Mouse (Mus musculus) olfactory bulb, adult 2 months (tissue): ENCODE measurements around the gene Ppm1m. TPM values are rescaled to one million over a fixed set of nuclear protein-coding genes. Genes with fewer than 3 reads are reported as not detected.
A peak's percentile ranks its signal among the peaks of the same experiment; 100 is the strongest.

Experiments used
- H3K27ac ChIP-seq: fragments of 200-500 bp; 2 replicates; pipeline ENCODE4 v1.5.1; 2012; ENCODE audit warnings: low read depth, low read length; ENCODE audit not compliant: insufficient read depth
- H3K4me1 ChIP-seq: fragments of 200-500 bp; 2 replicates; pipeline ENCODE4 v1.6.1; 2012; ENCODE audit warnings: low read length; ENCODE audit not compliant: control insufficient read depth, insufficient read depth
- H3K4me3 ChIP-seq: fragments of 200-500 bp; 2 replicates; pipeline ENCODE4 v1.5.1; 2012; ENCODE audit warnings: mild to moderate bottlenecking, low read depth, low read length, moderate library complexity; ENCODE audit not compliant: insufficient read depth
- CTCF ChIP-seq: fragments of 200-500 bp; IDR thresholded peaks from 2 replicates; pipeline ENCODE4 v1.5.1; 2012; ENCODE audit warnings: low read depth, mild to moderate bottlenecking, low read length, moderate library complexity; ENCODE audit not compliant: insufficient read depth
- POLR2A ChIP-seq: fragments of 200-500 bp; IDR thresholded peaks from 2 replicates; pipeline ENCODE4 v1.6.1; 2012; ENCODE audit warnings: mild to moderate bottlenecking, low read depth, low read length, moderate library complexity; ENCODE audit not compliant: insufficient read depth
- WGBS: fragments of 180-500 bp; shearing (Covaris S2); methylation state at CpG from one replicate; pipeline ENCODE4 v1.1.7; 2018; 5-methylcytosine and 5-hydroxymethylcytosine counted together
- polyA plus RNA-seq: library from polyadenylated mRNA; stranded (reverse); fragments of >200 nt; gene quantifications from 2 replicates; pipeline ENCODE4 v1.2.4, GENCODE M21; 2012; ENCODE audit warnings: low replicate concordance; ENCODE audit not compliant: missing spikeins, insufficient read depth, insufficient read length

Ppm1m gene
- polyA plus RNA-seq, 1 experiment = not detected

DNA sequence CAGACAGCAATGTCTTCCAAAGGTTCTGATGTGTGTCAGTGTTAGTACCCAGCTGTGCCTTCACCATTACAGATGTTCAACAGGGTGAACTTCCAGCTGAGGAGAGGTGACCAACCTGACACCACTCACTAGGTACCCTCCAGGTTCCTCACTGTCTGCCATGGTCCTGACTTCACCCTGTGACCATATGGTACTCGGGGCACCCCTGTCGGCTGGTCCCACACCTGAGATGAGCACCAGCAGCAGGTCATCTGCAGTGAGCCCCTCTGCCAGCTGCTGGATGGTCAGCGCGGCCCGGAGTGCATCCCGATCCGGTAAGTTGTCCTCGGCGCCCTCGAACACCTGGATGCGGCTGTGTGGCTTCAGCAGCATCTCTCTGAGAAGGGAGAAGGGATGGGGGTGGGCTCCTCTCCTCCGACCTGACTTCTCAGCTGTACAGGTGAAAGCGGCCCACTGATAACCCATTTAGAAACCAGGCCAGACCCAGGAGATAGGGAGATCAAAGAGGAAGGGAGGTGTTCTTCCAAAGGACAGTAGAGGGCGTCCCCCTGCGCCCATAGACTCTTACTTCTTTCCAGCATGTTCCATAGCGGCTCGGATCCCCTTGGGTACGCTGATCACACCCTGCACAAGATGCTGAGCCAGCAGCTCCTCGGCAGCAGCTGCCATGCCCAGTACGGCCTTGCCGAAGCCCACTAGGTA is 42.5 kb downstream of the Ppm1m start:
- WGBS = 81% methylated on average over 21 of the region's 21 CpGs
- Histone ChIP-seq H3K4me3 (no peak overlapping the region), H3K4me1 (no peaks in the 10 kb centered on the region), H3K27ac (no peak overlapping the region)
- TF ChIP-seq POLR2A (no peak), CTCF (no peak)

- H3K4me1 ChIP-seq = no peaks in the 10 kb centered on the region
Observed at GRCm38 (mm10) chr9:106156419-106156818, 43.1 kb downstream of the Ppm1m start.

GRCm38 (mm10) chr9:106154106-106154505 is 45.4 kb downstream of the Ppm1m start:
- Histone ChIP-seq H3K4me1 (peaks cover 5% of the 10 kb centered on the region), H3K27ac (no peak overlapping the region), H3K4me3 (no peak overlapping the region)
- WGBS = 89% methylated on average over 9 of the region's 9 CpGs
- TF ChIP-seq CTCF (no peak), POLR2A (no peak)

More at GRCm38 (mm10) chr9:106156419-106156818, 43.1 kb downstream of the Ppm1m start:
- Histone ChIP-seq H3K4me3 (no peak overlapping the region), H3K27ac (no peak overlapping the region)
- TF ChIP-seq CTCF (no peak), POLR2A (no peak)
- 60% methylated on average over 5 of the region's 5 CpGs for WGBS

DNA sequence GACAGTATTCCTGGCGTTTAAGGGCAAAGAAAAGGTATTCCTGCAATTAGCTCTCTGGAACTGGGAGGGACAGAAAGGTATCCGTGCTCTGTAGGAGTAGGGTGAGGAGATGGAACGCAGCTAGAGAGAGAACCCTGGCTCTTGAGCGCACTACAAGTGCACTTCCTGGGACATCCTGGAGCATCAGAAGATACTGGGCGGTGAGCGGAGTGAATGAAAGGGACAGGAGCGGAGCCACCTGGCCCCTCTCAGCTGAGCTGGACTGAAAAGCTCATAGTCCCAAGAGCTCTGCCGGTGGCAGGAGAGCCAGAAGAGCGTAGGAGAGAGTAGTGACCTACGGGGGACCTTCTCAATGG is 50.2 kb downstream of the Ppm1m start:
- no peak overlapping the region for H3K27ac ChIP-seq
- H3K4me1 ChIP-seq = peaks cover 14% of the 10 kb centered on the region
- WGBS = 9% methylated on average over 10 of the region's 10 CpGs
- no peak overlapping the region for H3K4me3 ChIP-seq
- no peak for TF ChIP-seq CTCF
- TF ChIP-seq POLR2A = no peak

DNA sequence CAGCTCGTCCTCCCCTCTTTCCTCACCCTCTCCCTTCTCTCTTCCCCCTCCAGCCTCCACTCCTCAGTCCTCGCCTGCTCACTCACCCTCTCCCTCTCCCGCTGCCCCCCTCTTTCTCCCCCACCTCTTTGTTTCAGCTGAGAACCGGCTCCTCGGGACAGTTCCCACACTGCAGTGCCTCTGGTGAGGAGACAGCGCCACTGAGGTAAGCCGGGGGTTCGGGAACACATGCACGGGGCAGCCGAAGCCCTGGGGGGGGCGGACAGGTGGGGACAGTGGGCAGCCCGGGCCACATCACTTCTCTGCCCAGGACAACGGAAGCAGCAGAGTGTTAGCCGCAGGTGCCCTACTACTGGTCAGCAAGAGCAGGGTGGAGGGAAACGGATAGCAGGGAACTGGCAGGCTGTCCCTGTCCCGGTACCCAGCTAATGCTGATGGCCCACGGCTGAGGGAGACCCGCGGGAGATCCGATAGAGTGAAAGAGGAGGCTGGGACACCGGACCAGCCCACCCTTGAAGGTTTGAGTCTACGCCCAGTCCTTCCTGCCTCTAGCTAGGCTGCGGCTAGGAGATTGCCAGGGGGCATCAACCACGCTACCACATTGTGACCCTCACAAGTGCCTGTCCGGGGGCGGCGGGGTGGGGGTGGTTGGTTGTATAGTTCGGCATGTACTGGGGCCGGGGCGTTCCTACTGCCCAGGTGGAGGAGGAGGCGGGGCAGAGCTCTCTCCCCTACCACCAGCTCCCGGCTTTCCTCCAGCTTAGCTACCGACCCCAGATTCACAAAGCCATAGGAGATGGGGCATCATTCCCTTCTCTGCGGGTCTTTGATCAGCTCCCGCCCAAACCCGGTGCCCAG is 50.8 kb downstream of the Ppm1m start:
- TF ChIP-seq POLR2A (no peak), CTCF (no peak)
- Histone ChIP-seq H3K4me1 (peaks cover 14% of the 10 kb centered on the region), H3K27ac (no peak overlapping the region), H3K4me3 (peak overlapping the region; percentile 4)
- WGBS = 1% methylated on average over 36 of the region's 36 CpGs

DNA sequence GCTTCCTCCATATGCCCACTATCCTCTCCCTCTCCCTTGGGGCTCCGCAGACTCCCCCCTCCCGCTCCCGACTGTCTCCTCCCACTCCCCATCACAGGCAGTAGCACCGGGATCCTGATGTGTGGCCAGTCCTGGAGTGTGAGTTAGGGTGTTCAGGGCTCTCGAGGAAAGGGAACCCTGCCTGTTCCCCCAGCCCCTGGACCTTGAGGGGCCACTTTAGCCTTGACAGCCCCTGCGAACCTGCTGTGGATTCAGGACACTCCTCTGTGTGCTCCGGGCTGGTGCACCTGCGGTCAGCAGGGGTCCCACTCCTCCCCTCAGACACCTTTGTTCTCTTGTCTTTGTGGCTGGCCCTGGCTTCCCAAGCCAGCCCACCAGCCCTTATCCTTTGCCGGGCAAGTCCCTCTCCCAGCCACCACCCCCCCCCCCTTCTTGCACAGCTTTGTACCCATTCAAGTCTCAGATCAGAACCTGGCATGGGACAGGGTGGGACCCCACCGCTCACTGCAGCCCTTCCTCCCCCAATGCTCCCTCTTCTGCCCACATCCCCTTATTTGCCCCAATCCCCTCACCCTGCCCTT is 51.6 kb downstream of the Ppm1m start:
- TF ChIP-seq POLR2A = no peak
- TF ChIP-seq CTCF = no peak
- peaks cover 14% of the 10 kb centered on the region for H3K4me1 ChIP-seq
- 0 out of 2 replicates have a peak overlapping the region, but pooled peaks have one; percentile 4 for H3K4me3 ChIP-seq
- H3K27ac ChIP-seq = no peak overlapping the region
- WGBS = 10% methylated on average over 10 of the region's 10 CpGs

- Histone ChIP-seq H3K27ac (no peak overlapping the region), H3K4me1 (peaks cover 14% of the 10 kb centered on the region), H3K4me3 (no peak overlapping the region)
- 67% methylated on average over 5 of the region's 5 CpGs for WGBS
- no peak for TF ChIP-seq POLR2A
- no peak for TF ChIP-seq CTCF
Observed at GRCm38 (mm10) chr9:106147281-106147680, 52.3 kb downstream of the Ppm1m start.

GRCm38 (mm10) chr9:106145582-106145981 is 54.0 kb downstream of the Ppm1m start:
- TF ChIP-seq CTCF (no peak), POLR2A (no peak)
- no peak overlapping the region for H3K27ac ChIP-seq
- 79% methylated on average over 2 of the region's 2 CpGs for WGBS
- H3K4me3 ChIP-seq = no peak overlapping the region
- H3K4me1 ChIP-seq = peaks cover 14% of the 10 kb centered on the region

Other genes with a start within 250 kb of the Ppm1m start
- not detected in 2 replicates for gene Col6a5, start 239.1 kb downstream of the Ppm1m start, polyA plus RNA-seq
- gene Col6a4, start 103.0 kb downstream of the Ppm1m start, polyA plus RNA-seq = not detected in 2 replicates
- not detected in 2 replicates for gene Glyctk, start 41.6 kb downstream of the Ppm1m start, polyA plus RNA-seq
- not detected in 2 replicates for gene Wdr82, start 28.8 kb downstream of the Ppm1m start, polyA plus RNA-seq
- not detected in 2 replicates for gene Twf2, start 3.4 kb upstream of the Ppm1m start, polyA plus RNA-seq
- not detected in 2 replicates for gene Tlr9, start 22.9 kb upstream of the Ppm1m start, polyA plus RNA-seq
- gene Alas1, start 48.9 kb upstream of the Ppm1m start, polyA plus RNA-seq = not detected in 2 replicates
- gene Poc1a, start 81.3 kb upstream of the Ppm1m start, polyA plus RNA-seq = not detected in 2 replicates
- not detected in 2 replicates for gene Dusp7, start 168.9 kb upstream of the Ppm1m start, polyA plus RNA-seq
- not detected in 2 replicates for gene Rpl29, start 229.7 kb upstream of the Ppm1m start, polyA plus RNA-seq
- gene Acy1, start 238.6 kb upstream of the Ppm1m start, polyA plus RNA-seq = not detected in 2 replicates
- not detected in 2 replicates for gene Abhd14b, start 247.7 kb upstream of the Ppm1m start, polyA plus RNA-seq
- not detected in 2 replicates for gene Abhd14a, start 247.9 kb upstream of the Ppm1m start, polyA plus RNA-seq